Mouse (Mus musculus) ES-E14 (cell line): ENCODE data around the gene Znrd1. TPM values are rescaled to one million over a fixed set of nuclear protein-coding genes. Genes with fewer than 3 reads are reported as not detected.

Experiments used
- DNase-seq: peaks from one replicate; pipeline ENCODE4 v3.0.0-alpha.2; 2013; ENCODE audit warnings: low read depth, low spot score
- H3K27ac ChIP-seq: 2 replicates; pipeline ENCODE4 v1.5.1; 2012; ENCODE audit warnings: low read depth, mild to moderate bottlenecking, low read length, moderate library complexity, mixed read lengths; ENCODE audit not compliant: poor library complexity, insufficient read depth, severe bottlenecking
- H3K36me3 ChIP-seq: 2 replicates; pipeline ENCODE4 v1.6.1; 2012; ENCODE audit warnings: mild to moderate bottlenecking, low read length, moderate library complexity, mixed read lengths; ENCODE audit not compliant: control insufficient read depth, poor library complexity, insufficient read depth, severe bottlenecking
- H3K4me1 ChIP-seq, 2 experiments: fragments of 150-350 bp in 1 of 2; sonication (generic) in 1 of 2; 2 replicates each; pipeline ENCODE4 v1.6.1; 2012; ENCODE audit warnings: low read length in 2 of 2, mild to moderate bottlenecking in 1 of 2, mixed read lengths in 1 of 2; ENCODE audit not compliant: control insufficient read depth in 2 of 2, insufficient read depth in 2 of 2, poor library complexity in 1 of 2
- H3K4me3 ChIP-seq, 2 experiments: fragments of 150-350 bp in 1 of 2; sonication (generic) in 1 of 2; 2 replicates each; pipeline ENCODE4 v1.5.1; 2012; ENCODE audit warnings: low read length in 2 of 2, low read depth in 1 of 2, mild to moderate bottlenecking in 1 of 2, mixed read lengths in 1 of 2; ENCODE audit not compliant: insufficient read depth in 1 of 2, poor library complexity in 1 of 2, severe bottlenecking in 1 of 2
- H3K9ac ChIP-seq: 2 replicates; pipeline ENCODE4 v1.6.1; 2012; ENCODE audit warnings: low read depth, mild to moderate bottlenecking, low read length, mixed read lengths; ENCODE audit not compliant: poor library complexity, insufficient read depth, severe bottlenecking
- H3K9me3 ChIP-seq: fragments of 150-350 bp; sonication (generic); 2 replicates; pipeline ENCODE4 v1.6.1; 2012; ENCODE audit warnings: low read depth, mild to moderate bottlenecking, low read length; ENCODE audit not compliant: control insufficient read depth, insufficient read depth
- CHD2 ChIP-seq: IDR thresholded peaks from 2 replicates; pipeline ENCODE4 v1.6.1; 2014; ENCODE audit warnings: mild to moderate bottlenecking, low read depth, low read length, inconsistent platforms
- HCFC1 ChIP-seq: IDR thresholded peaks from 2 replicates; pipeline ENCODE4 v1.6.1; 2012; ENCODE audit warnings: low read length, inconsistent platforms, borderline replicate concordance; ENCODE audit not compliant: insufficient read depth
- MAFK ChIP-seq: IDR thresholded peaks from 2 replicates; pipeline ENCODE4 v1.6.1; 2014; ENCODE audit warnings: mild to moderate bottlenecking, low read depth, low read length, inconsistent platforms; ENCODE audit not compliant: insufficient read depth
- ZC3H11A ChIP-seq: IDR thresholded peaks from 2 replicates; pipeline ENCODE4 v1.6.1; 2012; ENCODE audit warnings: low read depth, mild to moderate bottlenecking, inconsistent platforms, low read length, borderline replicate concordance
- ZNF384 ChIP-seq: IDR thresholded peaks from 2 replicates; pipeline ENCODE4 v1.6.1; 2012; ENCODE audit warnings: low read depth, low read length, inconsistent platforms
- in situ Hi-C, 2 experiments: fragments of 600-800 bp; cut with MboI; formaldehyde crosslinking; loops; one replicate each; pipeline ENCODE4 v1.15.1; 2025; ENCODE audit warnings: low sequenced_read_pairs in 2 of 2, inconsistent platforms in 1 of 2; ENCODE audit not compliant: unreplicated experiment in 2 of 2
- total RNA-seq: library from RNA; depleted of rRNA; stranded (reverse); fragments of 300-350 nt; gene quantifications from 2 replicates; pipeline ENCODE4 v1.2.3, GENCODE M21; 2012

Znrd1 gene
- total RNA-seq, 1 experiment = 81.0 TPM

DNA sequence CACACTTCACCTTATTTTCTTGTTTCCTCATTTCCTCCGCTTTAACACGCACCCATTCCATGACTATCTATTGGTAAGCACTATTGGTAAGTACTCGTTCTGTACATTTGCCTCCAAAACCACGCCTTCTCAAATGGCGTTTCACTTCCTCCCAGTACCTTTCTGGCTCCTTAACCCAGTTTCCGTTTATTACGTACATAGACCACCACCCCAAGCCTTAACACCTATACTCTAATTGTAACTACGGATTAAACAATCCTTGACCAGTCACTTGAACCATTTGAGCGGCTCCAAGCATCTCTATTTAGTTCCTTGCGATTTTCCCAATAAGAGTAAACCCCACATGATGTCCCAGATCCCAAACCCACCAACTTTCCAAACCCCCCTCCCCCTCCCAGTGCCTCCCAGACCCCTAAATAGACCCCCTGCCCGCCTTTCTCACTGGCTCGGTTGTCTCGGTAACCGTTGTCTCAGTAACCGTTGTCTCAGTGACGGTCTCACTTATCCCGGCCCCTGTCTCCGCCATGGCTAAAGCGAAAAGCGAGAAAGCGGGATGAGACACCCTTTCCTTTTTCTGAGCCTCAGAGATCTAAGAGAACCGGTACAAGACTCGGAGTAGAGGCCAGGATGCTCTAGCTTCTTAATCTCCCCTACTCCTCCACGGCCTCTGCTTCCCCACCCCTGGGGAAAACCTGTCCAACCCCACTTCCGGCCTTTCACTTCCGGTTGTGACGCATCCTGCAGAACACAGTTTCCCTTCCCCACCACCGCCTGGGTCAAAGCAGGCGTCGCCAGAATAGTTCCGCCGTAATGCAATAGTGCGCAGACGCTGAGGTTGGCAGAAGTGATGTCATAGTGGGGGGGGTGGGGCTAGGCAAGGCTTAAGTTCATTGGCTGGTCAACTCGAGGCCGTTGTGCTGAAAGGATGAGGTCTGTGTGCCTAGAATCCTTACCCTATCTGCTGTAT lies 7.1 kb downstream of the Znrd1 start, which contains the start of gene Ppp1r11:
Gene Ppp1r11, minus strand, starts transcription at position 761 of the 967 bp plus-strand sequence.
- TF ChIP-seq CHD2 (peak; percentile 62; the same call in 1 of the 2 replicates), ZC3H11A (no peak), ZNF384 (0 out of 2 replicates have a peak, but pooled peaks have one; percentile 16), HCFC1 (peak; percentile 88), MAFK (peak; percentile 61; the same call in 1 of the 2 replicates)
- in situ Hi-C loops = no loop called here
- Histone ChIP-seq H3K9ac (peak within 1 kb of the TSS; percentile 83), H3K4me1 (peaks cover 0 to 5% of the 10 kb centered on the region in 2 experiments; a peak in 3 of 4 replicates), H3K27ac (peak within 1 kb of the TSS; percentile 64), H3K36me3 (peaks cover 6% of the 10 kb centered on the region), H3K9me3 (no peaks in the 10 kb centered on the region), H3K4me3 (peak within 1 kb of the TSS; percentile 93 to 97)
- DNase-seq = peak; percentile 99

DNA sequence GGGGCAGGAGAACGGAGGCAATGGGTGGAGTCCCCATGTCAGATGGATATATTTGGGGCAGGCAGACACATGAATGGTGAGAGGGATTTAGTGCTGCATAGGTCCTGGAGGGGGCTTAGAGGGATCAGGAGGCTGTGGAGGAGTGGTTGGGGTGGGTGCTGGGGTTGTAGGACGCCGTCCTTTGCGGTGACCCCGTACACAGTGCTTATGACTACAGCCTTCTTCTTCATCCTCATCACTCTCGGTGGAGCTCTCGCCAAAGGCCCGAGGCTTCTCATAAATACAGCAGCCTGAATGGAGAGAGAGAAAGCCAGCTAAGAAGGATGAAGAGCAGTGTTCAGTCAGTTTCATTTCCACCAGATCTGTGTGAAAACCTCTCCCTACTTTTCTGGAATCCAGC lies 9.1 kb downstream of the Znrd1 start:
- Histone ChIP-seq H3K4me3 (no peak overlapping the region), H3K4me1 (peaks cover 5 to 8% of the 10 kb centered on the region in 2 experiments; a peak in 3 of 4 replicates)
- DNase-seq = no peak

GRCm38 (mm10) chr17:36948286-36948685 lies 10.1 kb downstream of the Znrd1 start:
- Histone ChIP-seq H3K36me3 (peaks cover 6% of the 10 kb centered on the region), H3K4me1 (peaks cover 5 to 14% of the 10 kb centered on the region in 2 experiments; a peak in 3 of 4 replicates), H3K4me3 (no peak overlapping the region), H3K27ac (no peak overlapping the region), H3K9me3 (no peaks in the 10 kb centered on the region), H3K9ac (no peak overlapping the region)
- no peak for DNase-seq
- TF ChIP-seq CHD2 = no peak
- TF ChIP-seq HCFC1 = no peak
- no peak for TF ChIP-seq ZC3H11A
- no peak for TF ChIP-seq MAFK
- no peak for TF ChIP-seq ZNF384
- in situ Hi-C loops = no loop called here

More for the DNA sequence above, 9.1 kb downstream of the Znrd1 start:
- TF ChIP-seq HCFC1 = no peak
- TF ChIP-seq ZNF384 = no peak
- no peak for TF ChIP-seq MAFK
- TF ChIP-seq CHD2 = no peak
- no peak for TF ChIP-seq ZC3H11A
- Histone ChIP-seq H3K27ac (no peak overlapping the region), H3K36me3 (peaks cover 6% of the 10 kb centered on the region), H3K9ac (no peak overlapping the region), H3K9me3 (no peaks in the 10 kb centered on the region)
- in situ Hi-C loops = no loop called here

DNA sequence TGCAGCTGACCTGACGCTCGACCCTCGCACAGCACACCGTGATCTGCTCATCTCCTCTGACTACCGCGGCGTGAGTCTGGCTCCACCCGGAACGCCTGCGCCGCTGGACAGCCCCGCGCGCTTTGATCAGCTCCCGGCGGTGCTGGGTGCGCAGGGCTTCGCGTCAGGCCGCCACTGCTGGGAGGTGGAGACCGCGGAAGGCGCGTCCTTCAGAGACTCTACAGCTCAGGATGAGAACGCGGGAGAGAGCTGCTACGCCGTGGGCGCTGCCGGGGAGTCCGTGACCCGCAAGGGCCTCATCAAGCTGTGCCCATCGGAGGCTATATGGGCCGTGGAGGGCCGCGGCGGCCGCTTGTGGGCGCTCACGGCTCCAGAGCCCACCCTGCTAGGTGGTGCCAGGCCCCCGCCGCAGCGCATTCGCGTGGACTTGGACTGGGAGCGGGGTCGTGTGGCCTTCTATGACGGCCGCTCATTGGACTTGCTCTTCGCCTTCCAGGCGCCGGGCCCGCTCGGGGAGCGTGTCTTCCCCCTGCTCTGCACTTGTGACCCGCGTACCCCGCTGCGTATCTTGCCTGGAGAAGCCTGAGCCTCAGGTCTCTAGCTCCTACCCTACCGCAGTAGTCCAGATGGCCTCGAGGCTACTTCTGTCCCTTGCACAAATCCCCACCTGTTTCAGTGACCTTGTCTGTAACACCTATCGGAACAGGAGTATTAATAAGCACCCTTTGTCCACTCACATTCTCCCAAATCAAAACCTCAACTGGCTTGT lies 11.1 kb downstream of the Znrd1 start:
- peak overlapping the region; percentile 81 for H3K9ac ChIP-seq
- peak overlapping the region; percentile 32 for H3K27ac ChIP-seq
- no peaks in the 10 kb centered on the region for H3K9me3 ChIP-seq
- in situ Hi-C loops = no loop called here
- peaks cover 5 to 22% of the 10 kb centered on the region in 2 experiments for H3K4me1 ChIP-seq
- H3K4me3 ChIP-seq = peak overlapping the region; percentile 73 to 75
- TF ChIP-seq ZC3H11A (no peak), CHD2 (no peak)
- DNase-seq = no peak
- peaks cover 6% of the 10 kb centered on the region for H3K36me3 ChIP-seq
